Mouse (Mus musculus): ENCODE measurements around the gene Trim63. TPM values are rescaled to one million over a fixed set of nuclear protein-coding genes. Genes with fewer than 3 reads are reported as not detected.
"Not testable (repeated sequence)": the region's sequence is repeated elsewhere in the genome, so short reads cannot be mapped to it uniquely, and the experiment has no call there.

Gene Trim63
- polyA plus RNA-seq, 1 experiment from 2014 or later: 0.39 TPM

GRCm38 (mm10) chr4:134286226-134287167 is 28.4 kb upstream of the Trim63 start:
- peaks cover 19% of the 10 kb centered on the region for H3K4me1 ChIP-seq (ENCODE audit: control insufficient read depth, insufficient read depth, low read length)
- no peaks in the 10 kb centered on the region for H3K9me3 ChIP-seq (ENCODE audit: control insufficient read depth, low read length)
- H3K27me3 ChIP-seq (ENCODE audit: control insufficient read depth, insufficient read depth, low read length): no peaks in the 10 kb centered on the region
- H3K36me3 ChIP-seq (ENCODE audit: control insufficient read depth, insufficient read depth, low read length): peaks cover 19% of the 10 kb centered on the region
- H3K27ac ChIP-seq (ENCODE audit: low read depth, low read length): peak overlapping the region; percentile 100
- peak overlapping the region; percentile 99 for H3K4me3 ChIP-seq (ENCODE audit: low read depth, low read length)
- peak overlapping the region; percentile 96 for H3K9ac ChIP-seq (replicated peaks; ENCODE audit: low read depth, low read length)
- no peak for ATAC-seq (ENCODE audit: low read depth)
- 3% methylated on average over 52 of the region's 59 CpGs for WGBS
- peak overlapping the region; percentile 92 for H3K4me2 ChIP-seq (ENCODE audit: low read depth, low read length)

- H3K4me2 ChIP-seq (ENCODE audit: low read depth, low read length): peak overlapping the region; percentile 92
- ATAC-seq (ENCODE audit: low read depth): peak; percentile 96
- H3K36me3 ChIP-seq (ENCODE audit: control insufficient read depth, insufficient read depth, low read length): peaks cover 19% of the 10 kb centered on the region
- peak overlapping the region; percentile 99 for H3K4me3 ChIP-seq (ENCODE audit: low read depth, low read length)
- WGBS: under 1% methylated on average over 27 of the region's 59 CpGs
- peaks cover 19% of the 10 kb centered on the region for H3K4me1 ChIP-seq (ENCODE audit: control insufficient read depth, insufficient read depth, low read length)
- H3K9ac ChIP-seq (replicated peaks; ENCODE audit: low read depth, low read length): peak overlapping the region; percentile 97
- no peaks in the 10 kb centered on the region for H3K9me3 ChIP-seq (ENCODE audit: control insufficient read depth, low read length)
- H3K27ac ChIP-seq (ENCODE audit: low read depth, low read length): peak overlapping the region; percentile 100
- H3K27me3 ChIP-seq (ENCODE audit: control insufficient read depth, insufficient read depth, low read length): no peaks in the 10 kb centered on the region
Measured at GRCm38 (mm10) chr4:134287168-134287564, 27.8 kb upstream of the Trim63 start.

- peaks cover 19% of the 10 kb centered on the region for H3K4me1 ChIP-seq (ENCODE audit: control insufficient read depth, insufficient read depth, low read length)
- H3K4me2 ChIP-seq (ENCODE audit: low read depth, low read length): peak within 1 kb of the TSS; percentile 92
- peak within 1 kb of the TSS; percentile 99 for H3K4me3 ChIP-seq (ENCODE audit: low read depth, low read length)
- H3K27ac ChIP-seq (ENCODE audit: low read depth, low read length): peak within 1 kb of the TSS; percentile 100
- under 1% methylated on average over 42 of the region's 43 CpGs for WGBS
- H3K36me3 ChIP-seq (ENCODE audit: control insufficient read depth, insufficient read depth, low read length): peaks cover 15% of the 10 kb centered on the region
- H3K27me3 ChIP-seq (ENCODE audit: control insufficient read depth, insufficient read depth, low read length): no peaks in the 10 kb centered on the region
- peak; percentile 83 for ATAC-seq (ENCODE audit: low read depth)
- peak within 1 kb of the TSS; percentile 97 for H3K9ac ChIP-seq (replicated peaks; ENCODE audit: low read depth, low read length)
- no peaks in the 10 kb centered on the region for H3K9me3 ChIP-seq (ENCODE audit: control insufficient read depth, low read length)
Measured at GRCm38 (mm10) chr4:134287575-134288025, 27.3 kb upstream of the Trim63 start, which contains the start of gene Pdik1l. Pdik1l (minus strand) TSS chr4:134287895.

- peaks cover 19% of the 10 kb centered on the region for H3K4me1 ChIP-seq (ENCODE audit: control insufficient read depth, insufficient read depth, low read length)
- no peak for ATAC-seq (ENCODE audit: low read depth)
- H3K36me3 ChIP-seq (ENCODE audit: control insufficient read depth, insufficient read depth, low read length): 0 out of 2 replicates have a peak, but pooled peaks cover 5% of the 10 kb centered on the region
- H3K4me3 ChIP-seq (ENCODE audit: low read depth, low read length): peak overlapping the region; percentile 99
- H3K27me3 ChIP-seq (ENCODE audit: control insufficient read depth, insufficient read depth, low read length): no peaks in the 10 kb centered on the region
- H3K27ac ChIP-seq (ENCODE audit: low read depth, low read length): peak overlapping the region; percentile 100
- peak overlapping the region; percentile 97 for H3K9ac ChIP-seq (replicated peaks; ENCODE audit: low read depth, low read length)
- H3K4me2 ChIP-seq (ENCODE audit: low read depth, low read length): peak overlapping the region; percentile 92
- 26% methylated on average over 11 of the region's 11 CpGs for WGBS
- no peaks in the 10 kb centered on the region for H3K9me3 ChIP-seq (ENCODE audit: control insufficient read depth, low read length)
Measured at GRCm38 (mm10) chr4:134288397-134289256, 26.3 kb upstream of the Trim63 start.

GRCm38 (mm10) chr4:134292067-134292466 is 22.9 kb upstream of the Trim63 start:
- Histone ChIP-seq H3K36me3 (ENCODE audit: control insufficient read depth, insufficient read depth, low read length) (no peaks in the 10 kb centered on the region), H3K27me3 (ENCODE audit: control insufficient read depth, insufficient read depth, low read length) (no peaks in the 10 kb centered on the region), H3K4me1 (ENCODE audit: control insufficient read depth, insufficient read depth, low read length) (peaks cover 9% of the 10 kb centered on the region), H3K4me2 (ENCODE audit: low read depth, low read length) (no peak overlapping the region), H3K9me3 (ENCODE audit: control insufficient read depth, low read length) (no peaks in the 10 kb centered on the region), H3K27ac (ENCODE audit: low read depth, low read length) (no peak overlapping the region), H3K4me3 (ENCODE audit: low read depth, low read length) (no peak overlapping the region), H3K9ac (replicated peaks; ENCODE audit: low read depth, low read length) (no peak overlapping the region)
- ATAC-seq (ENCODE audit: low read depth): no peak
- WGBS: 24% methylated on average over 7 of the region's 7 CpGs

GRCm38 (mm10) chr4:134293061-134293691 is 21.7 kb upstream of the Trim63 start:
- 74% methylated on average over 18 of the region's 18 CpGs for WGBS
- H3K27ac ChIP-seq (ENCODE audit: low read depth, low read length): no peak overlapping the region
- H3K27me3 ChIP-seq (ENCODE audit: control insufficient read depth, insufficient read depth, low read length): no peaks in the 10 kb centered on the region
- ATAC-seq (ENCODE audit: low read depth): no peak
- H3K36me3 ChIP-seq (ENCODE audit: control insufficient read depth, insufficient read depth, low read length): no peaks in the 10 kb centered on the region
- H3K9me3 ChIP-seq (ENCODE audit: control insufficient read depth, low read length): no peaks in the 10 kb centered on the region
- H3K9ac ChIP-seq (replicated peaks; ENCODE audit: low read depth, low read length): no peak overlapping the region
- H3K4me2 ChIP-seq (ENCODE audit: low read depth, low read length): no peak overlapping the region
- H3K4me1 ChIP-seq (ENCODE audit: control insufficient read depth, insufficient read depth, low read length): peaks cover 7% of the 10 kb centered on the region
- no peak overlapping the region for H3K4me3 ChIP-seq (ENCODE audit: low read depth, low read length)

GRCm38 (mm10) chr4:134293692-134294163 is 21.2 kb upstream of the Trim63 start:
- H3K27ac ChIP-seq (ENCODE audit: low read depth, low read length): no peak overlapping the region
- no peaks in the 10 kb centered on the region for H3K27me3 ChIP-seq (ENCODE audit: control insufficient read depth, insufficient read depth, low read length)
- no peaks in the 10 kb centered on the region for H3K36me3 ChIP-seq (ENCODE audit: control insufficient read depth, insufficient read depth, low read length)
- H3K4me2 ChIP-seq (ENCODE audit: low read depth, low read length): no peak overlapping the region
- H3K9me3 ChIP-seq (ENCODE audit: control insufficient read depth, low read length): no peaks in the 10 kb centered on the region
- no peak overlapping the region for H3K9ac ChIP-seq (replicated peaks; ENCODE audit: low read depth, low read length)
- 66% methylated on average over 9 of the region's 9 CpGs for WGBS
- H3K4me1 ChIP-seq (ENCODE audit: control insufficient read depth, insufficient read depth, low read length): peaks cover 3% of the 10 kb centered on the region; the same call in 1 of the 2 replicates
- H3K4me3 ChIP-seq (ENCODE audit: low read depth, low read length): no peak overlapping the region
- no peak for ATAC-seq (ENCODE audit: low read depth)

GRCm38 (mm10) chr4:134296096-134296495 is 18.8 kb upstream of the Trim63 start:
- H3K4me3 ChIP-seq (ENCODE audit: low read depth, low read length); H3K4me1 ChIP-seq (ENCODE audit: control insufficient read depth, insufficient read depth, low read length); H3K4me2 ChIP-seq (ENCODE audit: low read depth, low read length); H3K9me3 ChIP-seq (ENCODE audit: control insufficient read depth, low read length); H3K27me3 ChIP-seq (ENCODE audit: control insufficient read depth, insufficient read depth, low read length); H3K27ac ChIP-seq (ENCODE audit: low read depth, low read length); H3K36me3 ChIP-seq (ENCODE audit: control insufficient read depth, insufficient read depth, low read length); H3K9ac ChIP-seq (replicated peaks; ENCODE audit: low read depth, low read length); ATAC-seq (ENCODE audit: low read depth): not testable (repeated sequence)
- 83% methylated on average over 4 of the region's 4 CpGs for WGBS

Measured in neural tube, embryonic 14.5 days (tissue).